Mouse (Mus musculus): ENCODE data around the gene Adgrg1.

GRCm38 (mm10) chr8:94990598-94991453 is 16.3 kb downstream of the Adgrg1 start:
- TF ChIP-seq CTCF (IDR thresholded peaks at IDR 0.05) (no peak), EP300 (IDR thresholded peaks at IDR 0.05; ENCODE audit: insufficient read depth, low read depth, low read length) (no peak), POLR2A (IDR thresholded peaks at IDR 0.05; ENCODE audit: insufficient read depth, low read depth, low read length) (no peak)
